Mouse (Mus musculus): ENCODE data around the gene Trabd2b.

The Trabd2b gene

DNA sequence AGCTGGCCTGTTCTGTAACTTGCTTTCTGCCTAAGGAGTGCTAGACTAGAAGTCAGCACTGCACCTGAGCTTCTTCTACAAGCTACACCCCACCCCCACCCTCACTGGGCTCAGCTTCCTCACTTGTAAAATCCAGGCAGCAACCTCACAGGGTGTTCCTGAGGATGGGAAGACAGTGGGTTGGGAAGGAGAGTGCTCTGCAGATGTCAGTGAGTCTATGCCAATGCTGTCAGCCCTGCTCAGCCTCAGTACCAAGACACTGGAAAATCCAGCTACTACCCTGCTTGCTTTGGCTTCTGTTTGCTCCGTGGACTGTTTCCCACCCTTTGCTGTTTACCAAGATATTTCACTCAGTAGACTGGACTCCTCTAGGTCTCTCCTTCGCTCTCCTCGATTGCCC is 36.1 kb downstream of the Trabd2b start:
- DNase-seq (ENCODE audit: low spot score), result no peak

DNA sequence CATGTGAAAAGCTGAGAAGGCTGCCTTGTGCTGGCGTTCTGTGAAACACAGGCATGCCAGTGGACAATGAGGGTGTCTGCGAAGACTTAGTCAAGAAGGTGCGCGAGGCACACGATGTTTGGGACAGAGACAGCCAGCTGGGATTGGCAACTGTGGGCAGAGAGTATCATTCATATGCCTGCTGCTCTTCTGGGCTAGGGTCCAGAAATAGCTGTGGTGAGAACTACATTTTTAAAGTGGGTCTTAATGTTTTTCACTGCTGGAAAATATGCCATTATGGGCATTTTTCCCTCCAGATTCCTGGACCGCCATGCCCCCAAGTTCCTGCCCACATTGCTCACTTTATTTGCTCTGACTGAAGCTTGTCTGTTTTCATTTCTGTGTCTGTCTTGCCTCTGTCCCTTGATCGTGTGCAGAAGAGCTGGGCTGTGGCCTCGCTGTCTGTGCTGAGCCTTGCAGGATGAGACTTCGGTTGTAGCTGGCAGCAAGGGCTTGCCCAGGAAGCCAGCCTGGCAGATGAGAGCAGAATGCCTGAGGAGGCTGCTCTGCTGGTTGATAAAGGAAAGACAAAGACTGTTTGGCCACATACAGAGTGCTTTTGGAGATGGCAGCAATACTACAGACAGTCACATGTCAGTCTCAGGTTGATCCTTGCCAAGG is 42.0 kb downstream of the Trabd2b start:
- DNase-seq (ENCODE audit: low spot score), result no peak

DNA sequence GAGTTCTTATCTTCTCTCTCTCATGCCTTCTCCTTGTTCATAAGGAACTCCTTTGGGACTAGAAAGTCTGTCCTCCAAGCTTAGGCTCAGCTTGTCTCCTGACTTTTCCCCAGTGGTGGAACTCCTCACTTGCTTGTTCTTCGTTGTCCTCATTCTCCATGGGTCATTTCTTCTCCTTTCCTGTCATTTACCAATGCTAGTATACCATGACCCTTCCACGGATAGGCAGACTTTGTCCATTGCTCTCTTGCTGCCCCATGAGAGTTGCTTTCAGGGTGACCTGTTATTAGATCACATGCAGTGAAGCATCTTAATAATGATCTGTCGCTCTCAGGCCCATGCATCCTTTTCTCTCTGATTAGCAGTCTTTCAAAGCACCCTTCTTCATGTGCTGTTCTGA is 46.6 kb downstream of the Trabd2b start:
- DNase-seq (ENCODE audit: low spot score), result no peak

DNA sequence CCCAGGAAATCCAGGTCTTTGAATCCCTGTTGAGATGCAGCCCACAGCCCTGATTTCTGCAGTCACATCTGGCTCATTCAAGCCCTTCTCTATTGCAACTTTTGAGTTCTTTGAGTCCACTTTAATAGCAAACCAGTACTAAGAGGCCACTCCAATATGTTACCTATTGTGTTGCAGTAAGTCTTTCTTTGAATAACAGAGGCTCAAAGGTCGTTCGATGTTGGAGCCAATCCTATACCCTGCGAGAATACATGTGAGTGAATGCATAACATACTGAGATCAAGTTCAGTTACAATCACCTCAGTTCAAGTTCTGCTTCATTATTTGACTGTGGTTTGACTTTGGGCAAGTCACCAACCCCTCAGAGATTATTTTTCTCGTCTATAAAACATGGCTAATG is 47.5 kb downstream of the Trabd2b start:
- DNase-seq (ENCODE audit: low spot score), result no peak

DNA sequence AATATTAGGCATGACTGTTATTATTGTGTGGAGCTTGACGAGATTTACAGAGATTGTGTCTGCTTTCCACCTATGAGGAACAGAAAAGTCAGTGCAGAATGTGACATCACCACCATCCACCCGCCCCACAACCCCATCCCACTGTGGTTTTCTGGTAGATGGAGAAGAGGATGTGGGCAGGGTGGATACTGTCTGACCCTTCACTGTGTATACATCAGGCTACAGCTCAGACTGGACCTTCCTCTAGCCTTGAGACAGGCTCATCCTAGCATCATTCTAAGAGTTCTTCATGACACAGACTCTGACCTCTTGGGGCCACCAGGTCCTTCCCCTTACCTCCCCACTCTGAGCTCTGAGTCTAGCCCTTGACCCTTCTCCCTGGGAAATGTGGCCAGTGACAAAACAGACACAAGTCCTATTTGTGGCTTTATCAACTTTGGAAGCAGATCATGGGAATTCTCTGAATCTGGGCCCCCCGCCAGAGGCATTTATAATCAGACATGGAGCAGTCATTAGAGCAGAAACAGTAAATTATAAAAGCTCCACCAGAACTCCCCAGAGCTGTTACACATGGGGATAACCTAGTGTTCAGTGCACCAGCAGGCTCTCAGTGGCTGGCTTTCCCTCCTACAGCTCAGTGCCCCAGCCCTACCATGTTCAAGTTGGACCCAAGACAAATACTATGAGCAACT is 48.1 kb downstream of the Trabd2b start:
- DNase-seq (ENCODE audit: low spot score), result no peak

DNA sequence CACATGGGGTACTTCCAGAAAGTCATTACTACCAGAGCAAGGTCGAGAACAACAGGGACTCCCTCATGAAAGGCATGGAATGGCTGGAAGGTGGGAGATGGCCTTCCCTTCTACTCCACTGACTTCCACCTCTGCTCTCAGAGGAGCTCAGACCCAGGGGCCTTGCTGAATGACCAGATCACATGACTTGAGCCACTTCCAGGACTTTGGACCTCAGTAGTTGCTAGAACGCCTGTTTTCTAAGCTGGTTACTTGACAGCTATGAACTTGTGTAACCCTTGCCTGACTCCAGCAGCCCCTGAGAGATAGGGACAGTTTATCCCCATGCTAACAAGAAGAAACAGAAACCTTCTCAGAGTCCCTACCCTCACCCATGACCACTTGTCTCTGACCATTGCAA is 50.6 kb downstream of the Trabd2b start:
- no peak for DNase-seq (ENCODE audit: low spot score)

DNA sequence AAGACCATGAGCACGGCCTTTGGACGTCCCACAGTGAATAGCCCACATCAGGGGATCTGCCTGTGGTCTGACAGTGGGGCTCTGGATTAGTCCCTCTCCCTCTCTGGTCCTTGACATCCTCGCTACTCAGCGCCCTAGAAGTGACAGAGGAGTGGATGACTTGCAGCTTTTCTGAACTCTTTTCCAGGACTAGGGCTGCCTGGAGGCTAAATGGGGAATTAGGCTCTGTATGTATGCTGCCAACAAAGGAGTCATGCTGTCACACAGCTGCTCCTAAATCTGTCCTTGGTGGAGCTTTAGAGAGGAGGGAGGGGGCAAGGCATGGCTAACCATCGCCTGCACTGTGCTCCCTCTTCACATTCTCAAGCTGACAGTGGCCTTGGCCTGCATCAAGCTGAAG is 53.1 kb downstream of the Trabd2b start:
- peak; percentile 23 for DNase-seq (ENCODE audit: low spot score)

DNA sequence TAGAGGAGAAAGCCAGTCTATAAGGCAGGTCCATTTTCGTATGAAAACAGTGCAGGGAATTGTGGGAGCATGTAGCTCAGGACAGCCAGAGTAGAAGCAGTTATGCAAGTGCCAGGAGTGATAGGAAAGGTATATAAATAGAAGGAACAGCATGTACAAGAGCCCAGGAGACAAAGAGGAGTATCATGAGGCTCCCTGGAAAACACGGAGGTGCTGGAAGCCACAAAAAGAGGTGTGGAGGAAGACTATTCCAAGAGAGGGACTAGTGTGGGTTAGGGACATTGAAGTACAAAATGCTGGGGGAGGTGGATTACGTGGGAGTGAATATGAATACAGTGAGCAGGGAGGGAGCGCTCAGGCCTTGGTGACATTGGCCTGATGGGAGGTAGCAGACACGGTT is 53.9 kb downstream of the Trabd2b start:
- DNase-seq (ENCODE audit: low spot score), result no peak

DNA sequence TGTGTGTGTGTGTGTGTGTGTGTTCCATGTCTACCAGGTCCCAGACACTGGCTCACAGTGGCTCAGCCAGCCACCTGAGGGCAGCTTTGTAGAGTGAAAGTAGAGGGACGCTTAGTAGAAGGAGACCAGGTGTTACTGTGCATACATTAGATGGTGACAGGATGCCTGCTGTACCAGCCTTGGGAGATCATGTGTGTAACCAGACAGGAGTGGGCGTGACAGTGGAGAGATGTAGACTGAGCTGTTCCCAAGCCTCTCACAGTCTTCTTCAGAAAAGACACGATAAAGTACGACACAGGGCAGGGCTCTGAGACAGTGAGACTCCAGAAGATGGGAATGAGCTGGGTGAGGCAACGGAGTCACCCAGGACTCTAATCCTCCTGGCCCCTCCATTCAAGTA is 54.6 kb downstream of the Trabd2b start:
- DNase-seq (ENCODE audit: low spot score), result no peak

DNA sequence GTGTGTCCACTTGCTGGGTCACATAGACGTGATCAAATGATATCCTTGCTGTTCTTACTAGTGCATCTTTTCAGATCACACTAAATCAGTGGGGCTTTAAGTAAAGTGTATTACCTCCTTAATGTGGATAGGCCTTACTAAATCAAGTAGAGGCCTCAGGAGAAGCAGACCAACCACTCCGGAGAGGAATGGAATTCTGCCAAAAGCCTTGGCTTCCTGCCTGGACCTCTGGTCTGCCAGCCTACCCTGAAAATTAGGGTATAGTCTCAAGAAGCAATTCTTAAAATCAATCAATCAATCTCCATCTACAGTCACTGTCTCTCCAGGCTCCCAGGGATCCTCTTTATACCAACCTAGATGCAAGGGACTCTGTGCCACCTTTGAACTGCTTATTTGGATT is 59.1 kb downstream of the Trabd2b start:
- DNase-seq (ENCODE audit: low spot score), result no peak

DNA sequence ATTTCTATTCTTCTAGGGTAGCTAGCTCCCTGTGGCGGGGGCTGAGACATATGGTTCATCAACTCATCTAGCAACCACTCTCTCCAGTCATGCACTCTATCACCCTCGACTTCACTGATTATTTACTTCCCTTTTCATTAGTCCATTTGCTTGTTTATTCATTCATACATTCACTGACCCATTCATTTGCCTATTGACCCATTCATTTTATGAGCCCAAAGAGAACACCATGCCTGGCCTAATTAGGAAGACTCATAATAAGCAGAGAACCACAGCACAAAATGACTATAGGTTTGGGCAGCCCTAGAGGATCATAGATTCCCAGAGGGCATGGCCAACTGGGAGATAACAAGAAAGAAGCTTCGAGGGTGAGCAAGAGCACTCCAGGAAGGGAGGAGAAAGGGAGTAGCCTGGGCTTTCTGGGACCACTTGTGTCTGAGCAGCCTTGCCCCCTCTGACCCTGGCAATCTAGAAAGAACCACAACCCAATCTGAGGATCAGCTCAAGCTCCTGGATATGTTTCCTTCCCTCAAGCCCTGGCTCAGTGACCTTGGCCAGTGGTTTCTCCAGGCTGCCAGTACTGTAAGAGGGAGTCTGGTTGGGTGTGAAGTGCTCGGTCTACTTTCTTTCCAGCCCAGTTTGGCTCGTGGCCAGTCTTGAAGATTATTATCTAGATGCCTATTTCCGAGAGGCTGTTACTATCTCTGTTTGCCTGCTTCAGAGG is 61.0 kb downstream of the Trabd2b start:
- DNase-seq (ENCODE audit: low spot score), result no peak

DNA sequence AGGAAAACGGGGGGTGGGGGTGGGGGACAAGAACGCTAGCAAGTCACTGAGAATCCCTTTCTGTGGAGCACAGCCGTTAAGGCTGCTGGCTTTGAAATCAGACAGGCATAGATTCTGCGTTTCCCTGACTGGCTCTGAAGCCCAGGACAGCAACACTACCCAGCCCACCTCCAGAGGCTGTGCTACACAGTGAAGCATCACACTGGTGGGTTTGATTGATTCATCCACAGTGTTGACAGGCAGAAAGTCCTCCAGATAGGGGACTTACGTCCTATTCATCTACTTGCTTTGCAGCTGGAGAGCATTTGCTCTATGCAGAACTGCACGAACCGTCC is 61.5 kb downstream of the Trabd2b start:
- DNase-seq (ENCODE audit: low spot score), result no peak

DNA sequence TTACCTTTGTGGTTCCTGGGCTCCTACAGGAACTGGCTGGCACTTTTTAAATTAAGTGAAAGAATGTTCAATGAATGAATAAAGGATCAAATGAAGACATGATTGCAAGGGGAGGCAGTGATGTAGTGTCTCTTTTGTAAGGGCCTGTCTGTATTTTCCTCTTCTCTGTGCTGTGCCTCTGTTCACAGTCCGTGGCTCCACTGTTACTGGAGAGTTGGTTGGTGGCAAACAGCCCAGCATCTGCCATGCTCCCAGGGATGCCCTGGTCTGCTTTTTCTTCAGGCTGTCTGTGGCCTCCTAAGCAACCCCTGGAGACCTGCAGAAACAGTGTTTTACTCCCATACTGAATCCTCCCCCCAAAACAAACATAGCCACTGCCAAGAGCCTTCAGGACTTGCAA is 63.4 kb downstream of the Trabd2b start:
- no peak for DNase-seq (ENCODE audit: low spot score)

DNA sequence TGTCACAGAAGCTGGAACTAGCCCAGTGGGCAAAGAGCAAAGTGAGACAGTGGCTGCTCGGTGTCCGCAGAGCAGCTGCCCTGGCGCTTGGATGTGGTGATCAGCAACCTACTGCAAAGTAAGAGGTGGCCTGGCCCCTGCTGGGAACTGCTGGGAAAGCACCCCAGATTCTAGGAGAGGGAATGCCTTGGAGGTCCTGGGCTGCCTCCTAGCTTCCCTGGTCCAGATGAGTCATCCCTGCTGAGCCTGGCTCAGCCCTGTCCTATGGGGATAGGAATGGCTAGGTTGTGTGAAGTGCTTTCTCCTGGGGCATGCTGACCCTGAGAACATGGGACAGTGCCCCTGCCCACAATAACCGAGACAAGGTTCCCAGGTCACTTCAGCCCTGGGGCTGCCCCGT is 65.6 kb downstream of the Trabd2b start:
- no peak for DNase-seq (ENCODE audit: low spot score)

DNA sequence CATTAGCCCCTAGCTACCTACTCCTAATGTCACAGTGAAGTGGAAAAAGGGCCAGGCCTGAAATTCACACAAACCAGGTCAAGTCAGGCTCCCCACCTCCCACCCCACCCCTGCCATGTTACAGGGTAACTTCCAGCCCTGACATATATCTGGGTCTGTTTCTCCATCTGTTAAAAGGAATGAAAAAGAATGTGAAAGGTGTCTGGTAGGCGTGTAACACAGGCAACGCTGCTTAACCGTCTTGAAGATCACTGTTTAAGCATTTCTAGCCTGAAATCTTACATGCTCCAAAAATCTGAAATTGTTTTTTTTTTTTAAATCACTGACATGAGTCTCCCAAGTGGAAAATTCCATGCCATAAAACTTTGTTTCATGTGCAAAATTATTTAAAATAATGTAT is 69.8 kb downstream of the Trabd2b start:
- no peak for DNase-seq (ENCODE audit: low spot score)

DNA sequence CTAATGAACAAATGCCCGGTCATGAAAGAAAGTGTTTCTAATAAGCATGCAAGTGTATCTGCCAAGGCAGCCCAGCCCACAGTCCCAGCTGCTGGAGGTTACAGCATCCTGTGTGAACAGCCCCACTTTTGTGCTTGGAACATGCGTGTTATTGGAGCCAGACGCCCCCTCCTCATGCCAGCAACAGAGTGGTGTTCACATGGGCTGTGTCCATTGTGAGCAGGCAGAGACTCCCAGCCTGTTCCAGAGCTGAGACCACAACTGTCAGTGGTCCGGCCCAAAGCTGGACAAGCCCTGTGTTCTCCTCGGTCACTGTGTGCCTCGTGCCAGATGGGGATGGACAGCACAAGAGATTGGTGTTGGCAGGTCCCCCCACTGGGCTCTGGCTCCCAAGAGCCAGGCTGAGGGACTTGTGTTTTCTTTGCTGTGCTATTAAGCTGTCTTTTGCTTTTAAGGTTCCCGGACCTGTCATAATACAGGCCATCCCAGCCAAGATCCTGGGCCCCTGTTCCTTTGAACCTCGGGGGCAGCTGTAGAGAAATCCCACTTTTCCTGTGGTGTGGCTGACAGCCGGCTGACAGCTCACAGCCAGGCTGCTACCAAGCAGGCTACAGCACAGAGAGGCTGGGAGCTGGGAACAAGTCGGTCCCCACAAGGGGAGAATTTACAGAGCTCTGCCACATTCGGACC is 70.7 kb downstream of the Trabd2b start:
- DNase-seq (ENCODE audit: low spot score), result peak; percentile 53

DNA sequence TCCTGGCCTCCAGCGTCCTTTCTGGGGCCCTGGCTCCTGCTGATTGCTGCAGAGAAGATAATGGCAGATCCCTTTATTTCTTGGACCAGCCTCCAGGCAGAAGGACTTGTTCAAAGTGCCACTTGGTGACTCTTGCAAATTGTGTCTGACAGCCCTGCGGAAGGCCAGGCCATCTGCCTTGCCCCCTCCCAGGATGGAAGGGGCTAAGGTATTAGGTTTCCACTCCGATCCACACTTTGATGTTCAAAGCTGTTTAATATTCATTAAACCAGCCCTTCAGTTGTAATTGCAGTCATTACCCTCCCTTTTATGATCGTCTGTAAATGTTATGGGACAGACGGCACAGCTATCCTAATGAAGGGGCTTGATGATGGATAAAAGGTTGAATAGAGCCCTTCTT is 75.0 kb downstream of the Trabd2b start:
- no peak for DNase-seq (ENCODE audit: low spot score)

DNA sequence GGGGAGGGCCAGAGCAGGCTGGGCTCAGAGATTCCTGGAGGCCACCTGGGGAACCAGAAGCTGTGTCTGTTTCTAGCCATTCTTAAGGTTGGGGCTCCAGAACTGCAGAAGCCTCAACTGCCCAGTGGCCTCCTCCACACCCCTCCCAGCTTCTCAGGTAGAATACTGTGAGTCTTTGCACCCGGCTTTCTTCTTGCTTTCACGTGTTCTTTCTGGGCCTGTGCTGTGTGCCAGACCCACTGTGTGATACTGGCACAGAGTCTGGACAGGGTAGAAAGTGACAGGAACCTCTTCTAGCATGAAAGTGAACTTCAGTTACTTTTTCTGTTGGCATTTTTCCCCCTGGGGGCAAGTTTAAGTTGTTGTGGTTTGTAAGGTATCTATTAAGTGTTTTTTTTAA is 77.6 kb downstream of the Trabd2b start:
- no peak for DNase-seq (ENCODE audit: low spot score)

DNA sequence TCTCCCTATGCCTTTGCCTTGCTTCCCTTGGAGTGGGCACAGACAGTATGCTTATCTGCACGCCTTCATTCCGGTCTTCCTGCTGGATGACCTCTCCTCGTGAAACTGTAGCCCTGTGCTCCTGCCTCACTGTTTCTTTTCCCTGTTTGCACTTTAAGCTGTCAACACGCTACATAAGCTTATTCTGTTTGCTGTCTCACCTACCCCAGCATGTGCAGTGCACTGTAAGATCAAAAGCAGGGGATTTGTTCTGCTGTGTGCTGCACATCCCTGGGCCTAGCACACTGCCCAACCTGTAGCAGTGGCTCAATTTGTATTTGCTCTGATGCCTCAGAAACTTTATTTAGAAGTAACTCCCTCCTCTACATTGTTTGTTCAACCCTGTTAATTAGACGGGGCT is 79.5 kb downstream of the Trabd2b start:
- no peak for DNase-seq (ENCODE audit: low spot score)

DNA sequence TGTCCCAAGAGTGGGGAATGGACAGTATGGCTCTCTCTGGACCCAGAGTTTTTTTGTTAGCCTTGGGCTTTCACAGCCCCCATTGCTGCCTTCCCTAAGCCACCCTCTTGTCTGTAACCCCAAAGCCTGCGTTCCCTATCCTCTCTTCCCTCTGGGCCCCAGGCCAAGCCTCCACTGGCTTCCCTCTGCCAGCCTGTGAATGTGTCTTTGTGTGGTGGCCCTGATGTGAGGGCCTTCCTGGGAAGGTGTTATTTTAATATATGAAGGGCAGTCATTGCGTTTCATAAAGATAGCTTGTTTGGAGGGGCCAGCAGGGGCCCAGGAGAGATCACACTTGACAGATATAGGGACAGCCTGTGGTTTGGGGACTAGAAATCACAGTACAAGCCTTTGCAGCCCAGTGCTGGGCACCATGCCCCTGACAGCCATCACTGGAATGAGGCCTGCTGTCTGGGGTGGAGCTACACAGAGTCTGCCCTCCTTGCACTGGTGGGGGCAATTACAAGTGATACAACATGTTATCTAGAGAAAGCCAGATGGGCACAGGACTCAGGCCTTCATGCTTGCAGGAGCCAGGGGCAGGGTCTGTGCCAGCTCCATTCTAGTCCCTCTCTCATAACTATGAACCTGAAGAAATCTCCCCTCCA is 80.5 kb downstream of the Trabd2b start:
- DNase-seq (ENCODE audit: low spot score), result no peak

DNA sequence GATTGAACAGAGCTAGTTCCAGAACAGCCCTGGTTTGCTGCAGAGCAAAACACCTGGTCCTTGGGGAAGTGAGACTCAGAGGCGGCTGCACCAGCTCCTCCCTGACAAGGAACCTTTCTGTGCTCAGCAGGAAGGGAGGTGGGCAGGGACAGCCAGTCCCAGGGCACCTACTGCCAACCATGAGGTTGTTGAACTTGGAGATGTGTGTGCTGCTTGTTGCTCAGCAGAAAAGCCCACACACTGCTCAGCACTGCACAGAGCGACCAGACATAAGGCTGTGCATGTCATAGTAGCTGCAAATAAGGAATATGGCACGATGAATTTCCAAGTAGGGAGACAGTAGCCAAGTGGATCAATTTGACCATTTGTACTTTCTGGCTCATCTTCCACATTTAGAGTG is 81.2 kb downstream of the Trabd2b start:
- DNase-seq (ENCODE audit: low spot score), result no peak

DNA sequence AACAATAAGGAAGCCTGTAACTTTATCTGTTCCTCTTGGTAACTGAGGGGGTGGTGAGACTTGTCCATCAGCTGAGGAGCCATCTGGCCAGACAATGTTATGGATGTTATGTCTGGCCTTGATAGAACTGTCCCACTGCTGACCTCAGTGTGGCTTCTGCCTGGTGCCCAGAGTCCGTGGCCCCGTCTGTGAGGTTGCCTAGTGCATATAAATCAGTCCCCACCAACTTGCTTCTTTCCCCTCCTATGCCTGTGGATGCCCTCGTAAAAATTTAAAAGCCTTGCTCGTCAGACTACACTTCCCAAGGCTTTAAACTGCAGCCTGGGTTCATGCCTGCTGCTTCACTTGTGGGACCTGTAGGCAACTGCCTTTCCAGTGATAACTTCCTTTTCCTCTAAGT is 85.6 kb downstream of the Trabd2b start:
- no peak for DNase-seq (ENCODE audit: low spot score)

DNA sequence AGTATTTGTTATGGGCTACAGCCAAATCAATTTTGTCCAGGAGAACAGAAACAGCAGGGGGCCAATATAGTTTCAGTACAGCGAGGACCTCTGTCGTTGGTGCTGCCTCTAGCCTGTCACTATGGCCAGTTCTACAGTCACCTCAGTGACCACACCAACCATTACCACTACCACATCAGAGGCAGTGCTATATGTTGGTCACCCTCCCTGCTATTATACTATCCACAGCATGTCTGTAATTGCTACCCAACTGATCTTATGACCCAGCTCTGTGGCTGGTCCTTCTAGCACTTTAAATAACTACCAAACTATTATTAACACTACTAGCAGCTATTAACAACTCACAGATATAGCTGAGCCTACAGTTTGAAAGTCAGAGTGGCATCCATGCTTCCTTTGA is 87.5 kb downstream of the Trabd2b start:
- no peak for DNase-seq (ENCODE audit: low spot score)
